Mouse (Mus musculus) forebrain, embryonic 15.5 days (tissue): ENCODE results near the gene Pfn1. TPM values are rescaled to one million over a fixed set of nuclear protein-coding genes. Genes with fewer than 3 reads are reported as not detected.
A peak's percentile ranks its signal among the peaks of the same experiment; 100 is the strongest.

Experiments used
- ATAC-seq: fragments of 200-750 bp; cut with Nextera tagmentation; replicated peaks from 2 replicates; pipeline ENCODE4 v1.8.0; 2017; ENCODE audit warnings: mild to moderate bottlenecking, moderate TSS enrichment, moderate library complexity
- H3K27ac ChIP-seq: fragments of 300-500 bp; sonication (generic); replicated peaks from 2 replicates; pipeline ENCODE4 v1.5.1; 2015; ENCODE audit warnings: mild to moderate bottlenecking, inconsistent platforms
- H3K27me3 ChIP-seq: fragments of 300-500 bp; sonication (generic); 2 replicates; pipeline ENCODE4 v1.6.1; 2015; ENCODE audit warnings: inconsistent platforms
- H3K36me3 ChIP-seq: fragments of 300-500 bp; sonication (generic); 2 replicates; pipeline ENCODE4 v1.6.1; 2015; ENCODE audit warnings: mild to moderate bottlenecking, inconsistent platforms
- H3K4me1 ChIP-seq: fragments of 300-500 bp; sonication (generic); 2 replicates; pipeline ENCODE4 v1.6.1; 2015; ENCODE audit warnings: inconsistent platforms
- H3K4me2 ChIP-seq: fragments of 300-500 bp; sonication (generic); replicated peaks from 2 replicates; pipeline ENCODE4 v1.6.1; 2015; ENCODE audit warnings: mild to moderate bottlenecking, inconsistent platforms
- H3K4me3 ChIP-seq: fragments of 300-500 bp; sonication (generic); 2 replicates; pipeline ENCODE4 v1.5.1; 2015; ENCODE audit warnings: mild to moderate bottlenecking, inconsistent platforms
- H3K9ac ChIP-seq: fragments of 300-500 bp; sonication (generic); replicated peaks from 2 replicates; pipeline ENCODE4 v1.6.1; 2015; ENCODE audit warnings: mild to moderate bottlenecking, inconsistent platforms
- H3K9me3 ChIP-seq: fragments of 300-500 bp; sonication (generic); 2 replicates; pipeline ENCODE4 v1.6.1; 2016; ENCODE audit warnings: inconsistent platforms
- WGBS: fragments of 180-500 bp; shearing (Covaris S2); methylation state at CpG from one replicate; pipeline ENCODE4 v1.1.7; 2015; ENCODE audit warnings: mixed read lengths; 5-methylcytosine and 5-hydroxymethylcytosine counted together
- polyA plus RNA-seq: library from polyadenylated mRNA; unstranded; fragments of >200 nt; fragmentation: Nextera tagmentation; extraction: Ambion mirVana; gene quantifications from 2 replicates; pipeline ENCODE4 v1.2.1, GENCODE M21; 2015

The Pfn1 gene
- polyA plus RNA-seq, 1 experiment from 2014 or later: 683 TPM

DNA sequence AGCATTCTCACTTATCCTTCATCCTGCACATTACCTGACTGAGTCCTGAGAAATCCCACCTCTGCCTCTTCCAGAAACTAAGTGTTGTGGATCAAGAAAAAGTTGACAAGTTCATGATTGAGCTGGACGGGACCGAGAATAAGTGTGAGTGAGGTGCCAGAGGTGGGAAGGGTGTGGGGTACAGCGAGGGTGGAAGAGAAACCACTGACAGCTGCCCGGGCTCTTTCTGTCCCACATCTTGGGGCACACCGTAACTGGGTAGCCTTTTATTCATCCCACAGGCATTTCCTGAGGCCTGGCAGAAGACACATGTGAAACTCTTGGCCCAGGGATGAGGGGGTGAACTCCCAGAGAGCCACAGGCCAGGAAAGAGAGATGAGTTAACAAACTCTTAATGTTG is 4.1 kb upstream of the Pfn1 start:
- Histone ChIP-seq H3K36me3 (peaks cover 16% of the 10 kb centered on the region), H3K27me3 (no peaks in the 10 kb centered on the region), H3K4me1 (peaks cover 21% of the 10 kb centered on the region), H3K4me3 (no peak overlapping the region), H3K9me3 (no peaks in the 10 kb centered on the region), H3K4me2 (no peak overlapping the region), H3K9ac (no peak overlapping the region), H3K27ac (no peak overlapping the region)
- WGBS: 91% methylated on average over 5 of the region's 5 CpGs
- ATAC-seq: no peak

DNA sequence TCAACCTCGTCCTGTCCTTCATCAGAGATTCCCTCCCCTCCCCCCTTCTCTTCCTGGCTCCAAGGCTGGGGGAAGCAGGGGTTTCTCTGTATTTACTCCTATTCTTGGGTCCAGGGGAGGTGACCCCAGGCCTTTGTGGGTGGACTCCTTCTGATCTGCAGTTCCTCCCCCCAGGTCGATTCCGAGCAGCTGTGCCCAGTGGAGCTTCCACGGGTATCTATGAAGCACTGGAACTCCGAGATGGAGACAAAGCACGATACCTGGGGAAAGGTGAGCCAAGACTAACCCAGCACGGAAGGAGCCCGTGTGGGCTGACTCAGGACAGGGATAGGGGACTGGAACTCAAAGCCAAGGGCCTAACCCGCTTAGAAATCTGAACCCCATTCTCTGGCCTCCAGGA is 3.5 kb upstream of the Pfn1 start:
- Histone ChIP-seq H3K9me3 (no peaks in the 10 kb centered on the region), H3K36me3 (peaks cover 10% of the 10 kb centered on the region), H3K27ac (no peak overlapping the region), H3K4me2 (no peak overlapping the region), H3K4me1 (peaks cover 27% of the 10 kb centered on the region), H3K4me3 (no peak overlapping the region), H3K27me3 (no peaks in the 10 kb centered on the region), H3K9ac (no peak overlapping the region)
- 62% methylated on average over 9 of the region's 9 CpGs for WGBS
- ATAC-seq: no peak

DNA sequence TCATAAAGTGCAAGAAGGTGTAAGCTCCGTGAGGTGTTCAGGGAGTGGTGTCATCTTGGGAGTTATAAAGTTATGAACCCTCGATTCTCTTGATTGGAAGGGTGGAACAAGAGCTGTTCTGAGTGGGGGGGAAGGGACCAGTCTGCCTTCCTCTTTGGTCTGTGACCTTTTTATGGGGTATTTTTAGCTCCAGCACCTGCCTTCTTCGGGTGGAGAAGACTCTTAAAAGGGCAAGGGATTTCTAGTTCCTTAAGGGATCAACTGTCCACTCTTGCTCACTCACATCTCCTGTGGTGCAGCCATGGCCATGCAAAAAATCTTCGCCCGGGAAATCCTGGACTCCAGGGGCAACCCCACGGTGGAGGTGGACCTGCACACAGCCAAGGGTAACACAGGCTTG is 3.1 kb upstream of the Pfn1 start:
- no peaks in the 10 kb centered on the region for H3K27me3 ChIP-seq
- H3K9me3 ChIP-seq: no peaks in the 10 kb centered on the region
- H3K9ac ChIP-seq: no peak overlapping the region
- H3K27ac ChIP-seq: no peak overlapping the region
- no peak overlapping the region for H3K4me3 ChIP-seq
- peaks cover 6% of the 10 kb centered on the region for H3K36me3 ChIP-seq
- H3K4me1 ChIP-seq: peaks cover 31% of the 10 kb centered on the region
- H3K4me2 ChIP-seq: no peak overlapping the region
- ATAC-seq: no peak
- 70% methylated on average over 6 of the region's 6 CpGs for WGBS

- H3K27me3 ChIP-seq: no peaks in the 10 kb centered on the region
- H3K4me2 ChIP-seq: peak within 1 kb of the TSS; percentile 72
- H3K4me3 ChIP-seq: peak within 1 kb of the TSS; percentile 99
- peaks cover 37% of the 10 kb centered on the region for H3K4me1 ChIP-seq
- H3K36me3 ChIP-seq: peaks cover 6% of the 10 kb centered on the region; the same call in 1 of the 2 replicates
- no peak for ATAC-seq
- peak within 1 kb of the TSS; percentile 97 for H3K27ac ChIP-seq
- H3K9me3 ChIP-seq: no peaks in the 10 kb centered on the region
- H3K9ac ChIP-seq: peak within 1 kb of the TSS; percentile 97
- WGBS: 19% methylated on average over 3 of the region's 3 CpGs
Measured at GRCm38 (mm10) chr11:70656964-70657363, 2.5 kb upstream of the Pfn1 start, which contains the start of gene Eno3. Gene Eno3, plus strand, starts transcription at chr11:70657202.

DNA sequence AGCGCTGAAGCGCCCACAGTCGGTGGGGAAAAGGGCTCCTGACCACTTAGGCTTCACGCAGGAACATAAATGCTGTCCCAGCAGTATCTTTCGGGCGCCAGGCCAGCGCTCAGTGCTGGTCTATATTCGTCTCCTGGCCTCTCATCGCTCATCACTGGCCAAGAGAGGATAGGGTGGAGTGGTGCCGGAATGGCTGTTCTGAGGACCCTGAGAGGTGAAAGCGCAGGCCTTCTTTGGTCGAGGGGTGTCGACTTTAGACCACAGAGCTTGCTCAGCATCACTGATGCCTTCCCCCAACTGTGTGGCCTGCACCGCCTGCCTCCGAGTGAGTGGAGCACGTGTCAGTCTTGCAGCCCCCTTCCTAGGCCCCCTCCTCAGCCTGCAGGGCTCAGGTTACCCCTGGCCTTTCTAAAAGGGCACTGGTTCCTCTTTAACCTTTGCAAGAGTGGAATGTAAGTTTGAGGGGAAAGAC is 2.0 kb upstream of the Pfn1 start:
- Histone ChIP-seq H3K4me3 (peak overlapping the region; percentile 99), H3K9ac (peak overlapping the region; percentile 97), H3K27me3 (no peaks in the 10 kb centered on the region), H3K4me1 (peaks cover 41% of the 10 kb centered on the region), H3K4me2 (peak overlapping the region; percentile 72), H3K27ac (peak overlapping the region; percentile 97; the same call in 1 of the 2 replicates), H3K9me3 (no peaks in the 10 kb centered on the region), H3K36me3 (peaks cover 9% of the 10 kb centered on the region)
- 8% methylated on average over 16 of the region's 16 CpGs for WGBS
- no peak for ATAC-seq

DNA sequence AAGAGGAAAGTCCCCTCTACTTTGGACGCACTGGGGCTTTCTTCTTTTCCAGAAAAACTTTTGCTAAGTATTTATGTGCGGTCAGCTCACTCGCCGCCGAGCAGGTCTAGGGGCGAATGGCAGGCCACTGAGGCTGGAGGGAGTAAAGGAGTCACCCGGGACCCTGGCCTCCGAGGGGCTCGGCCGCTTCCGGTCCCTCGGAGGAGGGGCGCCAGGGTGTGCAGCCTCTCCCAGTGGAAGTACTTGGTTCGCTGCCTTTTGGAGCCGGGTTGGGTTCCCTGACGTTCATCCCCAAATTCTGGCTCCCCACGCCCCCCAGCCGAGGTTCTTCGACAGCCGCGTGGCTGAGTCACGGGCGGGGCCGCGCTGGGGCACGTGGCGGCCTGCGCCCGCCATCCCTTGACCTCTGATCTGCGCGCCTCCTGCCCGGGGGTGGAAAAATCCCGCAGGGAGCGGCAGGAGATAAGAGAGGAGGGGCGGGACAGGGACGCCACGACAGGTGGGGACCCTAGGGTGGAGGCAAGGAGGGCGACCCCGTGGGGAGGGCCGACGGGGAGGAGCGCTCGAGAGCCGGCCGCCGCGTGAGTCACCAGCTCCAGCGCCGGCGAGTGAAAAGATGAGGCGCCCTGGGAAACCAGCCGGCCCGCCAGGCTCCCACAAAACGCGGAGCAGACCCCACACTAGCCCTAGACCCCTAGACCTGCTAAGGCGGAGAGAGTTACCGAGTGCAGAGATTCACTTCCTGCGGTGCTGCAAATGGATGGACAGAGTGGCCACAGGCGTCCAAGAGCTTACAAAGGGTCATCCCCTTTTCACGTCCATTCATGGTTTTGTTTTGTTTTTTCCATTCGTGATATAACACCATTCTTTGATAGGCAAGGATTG is 1.4 kb upstream of the Pfn1 start:
- WGBS: under 1% methylated on average over 61 of the region's 61 CpGs
- Histone ChIP-seq H3K36me3 (peaks cover 16% of the 10 kb centered on the region), H3K27ac (peak overlapping the region; percentile 97), H3K4me3 (peak overlapping the region; percentile 99), H3K9me3 (no peaks in the 10 kb centered on the region), H3K9ac (peak overlapping the region; percentile 97), H3K27me3 (no peaks in the 10 kb centered on the region), H3K4me2 (peak overlapping the region; percentile 72), H3K4me1 (peaks cover 41% of the 10 kb centered on the region)
- no peak; the same call in 1 of the 2 replicates for ATAC-seq

- H3K9ac ChIP-seq: peak overlapping the region; percentile 97
- peak overlapping the region; percentile 97 for H3K27ac ChIP-seq
- peak overlapping the region; percentile 72 for H3K4me2 ChIP-seq
- no peaks in the 10 kb centered on the region for H3K27me3 ChIP-seq
- WGBS: under 1% methylated on average over 48 of the region's 48 CpGs
- H3K4me3 ChIP-seq: peak overlapping the region; percentile 99
- peaks cover 41% of the 10 kb centered on the region for H3K4me1 ChIP-seq
- H3K9me3 ChIP-seq: no peaks in the 10 kb centered on the region
- H3K36me3 ChIP-seq: peaks cover 24% of the 10 kb centered on the region
- peak; percentile 62 for ATAC-seq
Measured at GRCm38 (mm10) chr11:70654923-70655570, 603 bp upstream of the Pfn1 start.

- H3K36me3 ChIP-seq: peaks cover 37% of the 10 kb centered on the region
- peak overlapping the region; percentile 99 for H3K4me3 ChIP-seq
- no peaks in the 10 kb centered on the region for H3K9me3 ChIP-seq
- peak; percentile 66 for ATAC-seq
- peak overlapping the region; percentile 72 for H3K4me2 ChIP-seq
- H3K4me1 ChIP-seq: peaks cover 54% of the 10 kb centered on the region
- no peaks in the 10 kb centered on the region for H3K27me3 ChIP-seq
- H3K27ac ChIP-seq: peak overlapping the region; percentile 97
- WGBS: under 1% methylated on average over 51 of the region's 63 CpGs
- peak overlapping the region; percentile 97 for H3K9ac ChIP-seq
Measured at GRCm38 (mm10) chr11:70653345-70654197, 873 bp downstream of the Pfn1 start.

- Histone ChIP-seq H3K4me1 (peaks cover 60% of the 10 kb centered on the region), H3K36me3 (peaks cover 37% of the 10 kb centered on the region), H3K4me2 (peak overlapping the region; percentile 72), H3K27me3 (no peaks in the 10 kb centered on the region), H3K9me3 (no peaks in the 10 kb centered on the region), H3K4me3 (peak overlapping the region; percentile 99), H3K27ac (peak overlapping the region; percentile 97), H3K9ac (peak overlapping the region; percentile 97)
- 62% methylated on average over 6 of the region's 6 CpGs for WGBS
- no peak for ATAC-seq
Measured at GRCm38 (mm10) chr11:70652884-70653344, 1.5 kb downstream of the Pfn1 start.

GRCm38 (mm10) chr11:70652029-70652883 is 2.2 kb downstream of the Pfn1 start:
- Histone ChIP-seq H3K4me2 (peak overlapping the region; percentile 72), H3K27ac (no peak overlapping the region), H3K4me1 (peaks cover 62% of the 10 kb centered on the region), H3K4me3 (peak overlapping the region; percentile 99), H3K27me3 (no peaks in the 10 kb centered on the region), H3K9ac (peak overlapping the region; percentile 97; the same call in 1 of the 2 replicates), H3K9me3 (no peaks in the 10 kb centered on the region), H3K36me3 (peaks cover 37% of the 10 kb centered on the region)
- no peak for ATAC-seq
- whole genome bisulfite sequencing: 72% methylated on average over 12 of the region's 12 CpGs

DNA sequence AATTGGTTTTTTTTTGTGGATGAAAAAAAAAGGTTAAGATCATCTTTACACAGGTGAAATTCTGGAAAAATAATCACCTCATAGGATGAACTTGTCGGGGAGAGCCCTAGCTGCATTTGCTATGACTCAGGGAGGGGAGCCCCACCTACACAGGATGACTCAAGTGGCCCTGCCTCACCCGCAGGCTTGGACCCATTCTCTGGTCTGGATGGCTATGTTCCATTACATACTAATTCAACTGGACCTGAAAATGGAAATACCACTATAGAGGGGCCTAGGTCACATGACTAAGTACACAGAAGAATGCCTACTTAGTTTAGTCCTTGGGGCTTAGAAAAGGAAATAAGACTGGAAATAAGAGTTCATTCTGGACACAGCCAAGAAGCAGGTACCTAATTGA is 3.1 kb downstream of the Pfn1 start:
- Histone ChIP-seq H3K9me3 (no peaks in the 10 kb centered on the region), H3K27ac (no peak overlapping the region), H3K4me2 (no peak overlapping the region), H3K36me3 (peaks cover 37% of the 10 kb centered on the region), H3K27me3 (no peaks in the 10 kb centered on the region), H3K4me1 (peaks cover 57% of the 10 kb centered on the region), H3K4me3 (no peak overlapping the region), H3K9ac (no peak overlapping the region)
- ATAC-seq: no peak
- 82% methylated on average over 2 of the region's 2 CpGs for WGBS
